Mouse (Mus musculus) forebrain, embryonic 10.5 days (tissue): ENCODE data around the gene Pirt. TPM values are rescaled to one million over a fixed set of nuclear protein-coding genes. Genes with fewer than 3 reads are reported as not detected.

Source experiments
- DNase-seq: peaks from one replicate; pipeline ENCODE4 v3.0.0-alpha.2; 2017; ENCODE audit warnings: low spot score; ENCODE audit errors: extremely low spot score
- H3K27ac ChIP-seq: fragments of 300-500 bp; sonication (generic); 2 replicates; pipeline ENCODE4 v1.5.1; 2016; ENCODE audit warnings: mild to moderate bottlenecking
- H3K27me3 ChIP-seq: fragments of 300-500 bp; sonication (generic); 2 replicates; pipeline ENCODE4 v1.6.1; 2016; ENCODE audit warnings: mild to moderate bottlenecking; ENCODE audit not compliant: poor library complexity, severe bottlenecking
- H3K36me3 ChIP-seq: fragments of 300-500 bp; sonication (generic); replicated peaks from 2 replicates; pipeline ENCODE4 v1.6.1; 2016; ENCODE audit warnings: mild to moderate bottlenecking, moderate library complexity
- H3K4me1 ChIP-seq: fragments of 300-500 bp; sonication (generic); 2 replicates; pipeline ENCODE4 v1.6.1; 2016
- H3K4me3 ChIP-seq: fragments of 300-500 bp; sonication (generic); 2 replicates; pipeline ENCODE4 v1.5.1; 2016; ENCODE audit warnings: mild to moderate bottlenecking, moderate library complexity
- H3K9me3 ChIP-seq: fragments of 300-500 bp; sonication (generic); 2 replicates; pipeline ENCODE4 v1.6.1; 2016; ENCODE audit warnings: mild to moderate bottlenecking, moderate library complexity
- whole genome bisulfite sequencing: fragments of 180-500 bp; shearing (Covaris S2); methylation state at CpG from one replicate; pipeline ENCODE4 v1.1.7; 2016; 5-methylcytosine and 5-hydroxymethylcytosine counted together
- polyA plus RNA-seq: library from polyadenylated mRNA; unstranded; fragments of >200 nt; fragmentation: Nextera tagmentation; extraction: Ambion mirVana; gene quantifications from 2 replicates; pipeline ENCODE4 v1.2.1, GENCODE M21; 2016

Pirt gene
- polyA plus RNA-seq: 0.04 TPM in 1 of 2 replicates, not detected in the other

GRCm38 (mm10) chr11:66911811-66912210 is at the start of gene Pirt:
Pirt (plus strand) TSS chr11:66911981.
- Histone ChIP-seq H3K9me3 (no peaks in the 10 kb centered on the region), H3K27me3 (peaks cover 22% of the 10 kb centered on the region), H3K4me1 (peaks cover 16% of the 10 kb centered on the region), H3K36me3 (no peaks in the 10 kb centered on the region), H3K27ac (no peak within 1 kb of the TSS), H3K4me3 (no peak within 1 kb of the TSS)
- 46% methylated on average over 10 of the region's 10 CpGs for WGBS
- no peak for DNase-seq

- Histone ChIP-seq H3K9me3 (no peaks in the 10 kb centered on the region), H3K36me3 (no peaks in the 10 kb centered on the region), H3K4me1 (peaks cover 6% of the 10 kb centered on the region; the same call in 1 of the 2 replicates), H3K27me3 (no peaks in the 10 kb centered on the region), H3K27ac (no peak overlapping the region), H3K4me3 (no peak overlapping the region)
- 15% methylated on average over 5 of the region's 5 CpGs for WGBS
- peak; percentile 20 for DNase-seq
Observed at GRCm38 (mm10) chr11:66871701-66872100, 40.1 kb upstream of the Pirt start.

DNA sequence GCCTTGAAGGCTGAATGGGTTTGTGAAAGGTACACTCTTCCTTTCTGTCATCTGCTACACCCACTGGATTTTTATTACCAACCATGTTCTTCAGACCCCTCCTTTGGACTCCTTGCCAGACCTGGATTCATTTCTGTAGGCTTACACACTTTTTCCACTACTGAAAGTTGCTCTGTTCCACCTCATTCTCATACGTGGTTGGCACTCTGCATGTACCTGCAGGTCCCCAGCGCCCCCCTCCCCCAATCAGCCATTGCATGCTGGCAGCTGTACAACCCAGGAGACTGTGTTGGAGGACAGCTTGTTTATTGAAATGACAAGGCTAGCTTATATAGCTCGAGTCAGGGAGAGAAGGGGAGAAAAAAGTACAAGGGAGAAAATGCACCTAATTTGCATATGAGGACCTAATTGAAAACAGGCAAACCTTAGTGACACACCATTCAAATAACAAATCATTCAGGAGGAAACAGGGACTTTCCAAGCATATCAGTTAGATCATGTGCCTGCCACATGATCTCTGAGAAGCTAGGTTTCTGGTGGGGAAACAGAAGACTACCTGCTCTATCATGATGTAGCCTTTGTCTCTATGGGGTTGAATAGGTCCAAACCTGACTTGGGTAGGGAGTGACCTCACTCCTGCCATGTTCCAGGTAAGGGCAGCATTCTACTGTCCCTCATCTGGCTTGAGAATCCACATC is 38.9 kb upstream of the Pirt start:
- H3K9me3 ChIP-seq: no peaks in the 10 kb centered on the region
- H3K4me3 ChIP-seq: no peak overlapping the region
- H3K27ac ChIP-seq: no peak overlapping the region
- no peak for DNase-seq
- 62% methylated on average over 3 of the region's 3 CpGs for WGBS
- H3K4me1 ChIP-seq: peaks cover 5% of the 10 kb centered on the region; the same call in 1 of the 2 replicates
- H3K36me3 ChIP-seq: no peaks in the 10 kb centered on the region
- H3K27me3 ChIP-seq: no peaks in the 10 kb centered on the region

DNA sequence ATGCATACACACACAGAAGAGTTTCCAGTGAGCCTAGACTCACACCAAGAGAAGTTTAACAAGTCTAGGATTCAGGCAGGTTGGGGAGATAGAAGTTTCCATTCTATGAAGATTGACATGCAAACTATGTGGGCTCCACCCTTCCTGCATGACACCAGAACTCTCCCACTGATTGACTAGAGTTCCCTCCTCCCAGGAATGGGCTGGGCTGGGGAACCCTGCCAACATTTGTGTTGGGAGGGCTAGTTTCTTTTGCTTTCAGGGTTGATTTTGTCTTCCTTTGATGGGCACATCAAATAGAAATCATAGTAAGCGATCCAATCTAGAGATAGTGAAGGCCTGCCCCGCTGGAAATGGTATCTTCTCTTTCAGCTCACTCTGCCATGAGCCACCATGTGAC is 30.5 kb upstream of the Pirt start:
- Histone ChIP-seq H3K27ac (no peak overlapping the region), H3K4me1 (0 out of 2 replicates have a peak, but pooled peaks cover 3% of the 10 kb centered on the region), H3K27me3 (no peaks in the 10 kb centered on the region), H3K36me3 (no peaks in the 10 kb centered on the region), H3K4me3 (no peak overlapping the region), H3K9me3 (no peaks in the 10 kb centered on the region)
- DNase-seq: no peak
- 83% methylated on average over 2 of the region's 2 CpGs for WGBS

DNA sequence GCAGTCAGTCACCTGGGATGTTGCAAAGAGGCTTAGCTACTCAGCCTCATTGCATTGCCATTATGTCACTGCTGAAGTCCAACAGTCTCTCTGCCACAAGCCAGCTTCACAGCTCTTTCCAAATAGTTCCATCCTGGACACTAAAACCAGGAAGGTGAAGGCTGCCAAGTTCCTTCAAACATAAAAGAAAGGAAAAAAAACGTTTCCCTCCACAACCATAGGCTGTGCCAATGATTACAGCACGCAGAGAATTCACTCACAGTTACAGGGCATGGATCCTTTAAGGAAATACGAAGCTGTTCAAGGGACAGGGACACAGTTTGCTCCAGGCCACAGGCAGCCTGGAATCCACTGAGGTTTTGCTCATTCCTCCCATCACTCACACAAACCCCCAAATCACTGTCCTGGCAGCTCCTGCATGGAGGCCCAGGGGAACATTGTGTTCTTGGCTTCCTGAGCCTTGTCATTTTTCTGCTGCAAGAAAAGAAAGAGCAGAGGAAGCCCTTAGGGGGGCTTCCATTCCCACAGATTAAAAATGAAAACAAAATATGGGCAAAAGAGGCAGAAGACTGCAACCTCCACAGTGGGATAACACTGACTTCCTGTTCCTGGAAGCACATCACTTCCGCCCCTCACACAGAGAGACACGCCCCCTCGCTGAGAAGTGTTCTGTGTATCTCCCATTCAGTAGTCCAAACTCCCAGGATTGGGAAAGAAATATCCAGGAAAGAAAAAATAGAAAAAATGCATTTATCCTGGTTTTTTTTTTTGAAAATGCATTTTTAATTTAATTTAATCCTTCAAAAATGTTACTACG is 29.3 kb upstream of the Pirt start:
- Histone ChIP-seq H3K27ac (no peak overlapping the region), H3K4me1 (0 out of 2 replicates have a peak, but pooled peaks cover 3% of the 10 kb centered on the region), H3K36me3 (no peaks in the 10 kb centered on the region), H3K9me3 (no peaks in the 10 kb centered on the region), H3K4me3 (no peak overlapping the region), H3K27me3 (no peaks in the 10 kb centered on the region)
- 83% methylated on average over 7 of the region's 7 CpGs for WGBS
- DNase-seq: no peak

DNA sequence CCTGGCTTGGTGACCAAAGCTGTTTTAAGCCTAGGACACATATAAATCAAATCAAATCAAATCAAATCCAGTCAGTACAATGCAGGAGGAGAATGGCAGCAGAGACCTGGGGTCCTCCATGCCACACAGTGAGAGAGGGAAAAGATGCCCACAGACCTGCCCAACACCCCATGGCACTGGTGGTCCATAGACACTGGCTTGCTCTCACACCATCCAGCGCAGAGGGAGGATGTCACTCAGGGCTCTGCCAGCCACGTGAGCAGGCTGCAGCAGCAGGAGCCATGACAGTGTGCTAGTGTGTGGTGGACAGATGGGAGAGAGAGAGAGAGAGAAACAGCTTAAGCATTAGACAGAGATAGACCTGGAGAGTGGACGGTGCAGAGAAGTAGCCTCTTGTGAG is 19.2 kb upstream of the Pirt start:
- 76% methylated on average over 3 of the region's 3 CpGs for WGBS
- H3K9me3 ChIP-seq: no peaks in the 10 kb centered on the region

GRCm38 (mm10) chr11:66898747-66899146 is 13.0 kb upstream of the Pirt start:
- Histone ChIP-seq H3K4me3 (no peak overlapping the region), H3K9me3 (no peaks in the 10 kb centered on the region; the same call in 1 of the 2 replicates), H3K27me3 (no peaks in the 10 kb centered on the region), H3K27ac (no peak overlapping the region), H3K4me1 (no peaks in the 10 kb centered on the region), H3K36me3 (no peaks in the 10 kb centered on the region)
- WGBS: 87% methylated on average over 2 of the region's 2 CpGs
- DNase-seq: no peak

More for the DNA sequence above, 19.2 kb upstream of the Pirt start:
- no peaks in the 10 kb centered on the region for H3K27me3 ChIP-seq
- no peaks in the 10 kb centered on the region for H3K4me1 ChIP-seq
- H3K4me3 ChIP-seq: no peak overlapping the region
- no peak overlapping the region for H3K27ac ChIP-seq
- H3K36me3 ChIP-seq: no peaks in the 10 kb centered on the region
- DNase-seq: no peak

GRCm38 (mm10) chr11:66899426-66899825 is 12.4 kb upstream of the Pirt start:
- no peaks in the 10 kb centered on the region for H3K4me1 ChIP-seq
- 18% methylated on average over 7 of the region's 7 CpGs for WGBS
- no peak overlapping the region for H3K27ac ChIP-seq
- peak; percentile 72 for DNase-seq
- H3K4me3 ChIP-seq: no peak overlapping the region
- H3K27me3 ChIP-seq: no peaks in the 10 kb centered on the region
- no peaks in the 10 kb centered on the region for H3K36me3 ChIP-seq
- H3K9me3 ChIP-seq: no peaks in the 10 kb centered on the region; the same call in 1 of the 2 replicates

GRCm38 (mm10) chr11:66902801-66903200 is 9.0 kb upstream of the Pirt start:
- Histone ChIP-seq H3K27me3 (peaks cover 13% of the 10 kb centered on the region), H3K27ac (no peak overlapping the region), H3K4me1 (peaks cover 8% of the 10 kb centered on the region), H3K9me3 (no peaks in the 10 kb centered on the region; the same call in 1 of the 2 replicates), H3K36me3 (no peaks in the 10 kb centered on the region), H3K4me3 (no peak overlapping the region)
- DNase-seq: no peak
- WGBS: 94% methylated on average over 7 of the region's 7 CpGs

- 19% methylated on average over 21 of the region's 21 CpGs for WGBS
- Histone ChIP-seq H3K27ac (peak overlapping the region; percentile 64), H3K4me3 (peak overlapping the region; percentile 18; the same call in 1 of the 2 replicates), H3K27me3 (peaks cover 13% of the 10 kb centered on the region), H3K9me3 (no peaks in the 10 kb centered on the region), H3K36me3 (no peaks in the 10 kb centered on the region), H3K4me1 (peaks cover 8% of the 10 kb centered on the region)
- DNase-seq: peak; percentile 77
Observed at GRCm38 (mm10) chr11:66905617-66906384, 6.0 kb upstream of the Pirt start.

- Histone ChIP-seq H3K27me3 (peaks cover 19% of the 10 kb centered on the region), H3K27ac (no peak overlapping the region), H3K4me1 (peaks cover 16% of the 10 kb centered on the region), H3K4me3 (no peak overlapping the region), H3K9me3 (no peaks in the 10 kb centered on the region), H3K36me3 (no peaks in the 10 kb centered on the region)
- 63% methylated on average over 17 of the region's 17 CpGs for WGBS
- no peak for DNase-seq
Observed at GRCm38 (mm10) chr11:66912531-66913458, 1.0 kb downstream of the Pirt start.

DNA sequence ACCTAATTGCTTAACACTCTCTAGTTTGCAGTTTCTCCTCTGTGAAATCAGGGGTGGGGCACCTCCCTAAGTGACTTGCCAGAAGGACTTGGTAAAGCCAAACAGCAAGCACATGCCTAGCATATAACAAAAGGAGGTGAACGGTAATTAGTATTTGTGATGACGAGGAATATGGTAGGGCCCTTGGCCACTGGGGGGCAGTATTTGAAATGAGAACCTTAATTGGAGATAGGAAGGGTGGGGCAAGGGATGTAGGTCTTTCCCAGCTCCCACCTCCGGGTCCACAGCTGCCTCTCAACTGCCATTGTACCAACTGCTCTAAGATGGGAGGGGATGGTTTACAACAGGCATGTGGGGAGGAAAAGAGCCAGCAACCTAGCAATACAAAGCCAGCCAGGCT is 2.5 kb downstream of the Pirt start:
- H3K4me1 ChIP-seq: peaks cover 16% of the 10 kb centered on the region
- H3K27ac ChIP-seq: no peak overlapping the region
- no peak overlapping the region for H3K4me3 ChIP-seq
- DNase-seq: peak; percentile 37
- WGBS: 36% methylated on average over 3 of the region's 3 CpGs
- no peaks in the 10 kb centered on the region for H3K36me3 ChIP-seq
- peaks cover 19% of the 10 kb centered on the region for H3K27me3 ChIP-seq
- no peaks in the 10 kb centered on the region for H3K9me3 ChIP-seq
